Mouse (Mus musculus) adrenal gland, postnatal 14 days (tissue): ENCODE results near the gene Acy3. TPM values are rescaled to one million over a fixed set of nuclear protein-coding genes. Genes with fewer than 3 reads are reported as not detected.
A peak's percentile ranks its signal among the peaks of the same experiment; 100 is the strongest.
"Not testable (repeated sequence)": the region's sequence is repeated elsewhere in the genome, so short reads cannot be mapped to it uniquely, and the experiment has no call there.

Experiments
- DNase-seq: peaks from one replicate; pipeline ENCODE4 v3.0.0; 2021; ENCODE audit warnings: mixed read lengths
- total RNA-seq: library from RNA; stranded (reverse); gene quantifications from 2 replicates; pipeline ENCODE4 v1.2.3, GENCODE M21; 2021

Acy3 gene
- total RNA-seq, 1 experiment from 2014 or later: 31.1 TPM

- not testable (repeated sequence) for DNase-seq
These were observed 11.8 kb upstream of the Acy3 start for GRCm38 (mm10) chr19:3974608-3975007.

GRCm38 (mm10) chr19:3975866-3976265 lies 10.5 kb upstream of the Acy3 start:
- no peak for DNase-seq

DNA sequence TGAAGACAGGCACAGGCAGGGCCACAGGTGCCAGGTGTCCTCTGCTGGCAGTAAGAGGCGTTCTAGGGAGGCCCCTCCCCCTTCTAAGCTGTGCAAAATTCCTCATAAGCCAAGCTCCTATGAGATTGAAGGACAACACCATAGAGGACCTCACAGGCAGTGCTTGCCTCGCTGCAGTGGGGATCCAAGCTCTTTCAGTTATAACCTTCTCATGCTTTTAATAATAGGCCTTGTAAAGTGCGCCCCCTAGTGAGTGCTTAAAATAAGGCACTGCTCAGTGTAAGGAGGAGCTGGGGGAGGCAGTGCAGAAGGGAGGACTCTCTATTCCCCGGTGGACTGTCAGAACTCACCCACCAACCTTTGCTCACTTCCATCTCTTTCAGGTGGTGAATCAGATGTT lies 6.1 kb upstream of the Acy3 start:
- peak; percentile 91 for DNase-seq

- no peak for DNase-seq
These were observed 5.5 kb upstream of the Acy3 start for GRCm38 (mm10) chr19:3980917-3981316.

DNA sequence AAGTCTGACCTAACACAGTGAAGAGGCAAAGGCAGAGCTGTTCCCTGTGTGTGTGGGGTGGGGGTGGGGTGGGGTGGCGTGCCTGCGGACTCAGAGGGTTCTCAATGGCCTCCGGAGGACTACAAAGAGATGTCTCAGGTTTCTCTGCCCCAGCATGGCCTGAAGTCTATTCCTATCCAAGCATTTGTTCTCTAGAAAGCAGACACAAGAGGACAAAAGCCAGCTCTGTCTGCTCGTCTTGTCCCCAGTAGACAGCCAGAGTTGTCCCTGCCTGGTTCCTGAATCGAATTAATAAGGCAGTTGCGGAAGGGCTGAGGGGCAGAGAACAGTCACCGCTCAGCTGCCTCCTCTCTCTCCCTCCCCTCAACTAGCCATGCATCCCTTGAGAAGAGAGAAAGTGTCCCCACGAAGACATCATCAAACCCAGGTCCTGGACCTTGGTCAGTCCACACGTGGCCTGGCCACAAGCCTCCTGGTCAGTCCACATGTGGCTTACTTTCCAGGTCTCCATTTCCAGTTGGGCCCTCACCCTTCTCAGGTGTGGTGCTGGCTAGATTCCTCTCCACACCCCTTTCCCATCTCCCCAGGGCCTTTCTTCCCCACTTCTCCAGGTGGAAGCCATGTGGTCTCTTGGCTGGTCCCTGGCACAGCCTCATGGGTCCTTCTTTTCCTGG lies 2.7 kb upstream of the Acy3 start:
- no peak for DNase-seq

DNA sequence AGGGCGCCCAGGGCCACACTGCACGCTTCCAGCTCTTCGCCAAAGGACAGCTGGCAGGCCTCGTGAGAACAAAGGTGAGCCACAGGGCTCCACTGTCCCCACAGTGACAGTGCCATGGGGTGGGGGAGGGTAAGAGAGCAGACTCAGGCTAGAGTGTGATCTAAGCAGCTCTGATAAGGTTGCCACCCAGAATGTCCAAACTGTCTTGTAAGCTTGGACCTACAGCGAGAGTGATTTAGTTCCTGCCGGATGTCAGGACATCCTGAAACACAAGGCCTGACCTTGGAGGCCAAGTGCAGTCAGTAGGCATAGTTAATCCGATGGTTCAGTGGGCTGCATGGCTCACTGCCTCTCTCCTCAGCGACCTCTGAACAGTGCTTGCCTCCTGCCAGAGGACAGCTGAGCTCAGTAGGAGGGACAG lies 1.1 kb upstream of the Acy3 start:
- peak; percentile 89 for DNase-seq

- DNase-seq: no peak
These were observed 1.7 kb downstream of the Acy3 start for GRCm38 (mm10) chr19:3988066-3988465.

GRCm38 (mm10) chr19:3988750-3989149 lies 2.4 kb downstream of the Acy3 start:
- DNase-seq: no peak

GRCm38 (mm10) chr19:3990804-3991203 lies 4.4 kb downstream of the Acy3 start:
- no peak for DNase-seq

DNA sequence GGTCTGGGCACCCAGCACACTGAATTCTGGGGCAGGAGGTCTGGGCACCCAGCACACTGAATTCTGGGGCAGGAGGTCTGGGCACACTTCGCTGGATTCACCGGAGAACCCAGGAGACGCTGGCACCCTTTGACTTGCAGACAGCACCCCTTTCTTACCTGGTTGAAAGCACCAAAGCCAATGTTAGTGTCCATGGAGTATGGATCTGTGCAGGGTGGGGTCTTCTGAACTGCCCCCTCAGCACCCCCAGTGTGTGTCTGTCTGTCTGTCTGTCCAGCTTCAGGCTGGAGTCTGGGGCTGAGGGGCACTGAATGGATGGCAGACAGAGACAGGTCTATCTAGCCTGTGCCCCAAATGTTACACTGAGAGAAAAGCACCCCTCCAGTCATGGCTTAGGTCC lies 5.2 kb downstream of the Acy3 start:
- no peak for DNase-seq

DNA sequence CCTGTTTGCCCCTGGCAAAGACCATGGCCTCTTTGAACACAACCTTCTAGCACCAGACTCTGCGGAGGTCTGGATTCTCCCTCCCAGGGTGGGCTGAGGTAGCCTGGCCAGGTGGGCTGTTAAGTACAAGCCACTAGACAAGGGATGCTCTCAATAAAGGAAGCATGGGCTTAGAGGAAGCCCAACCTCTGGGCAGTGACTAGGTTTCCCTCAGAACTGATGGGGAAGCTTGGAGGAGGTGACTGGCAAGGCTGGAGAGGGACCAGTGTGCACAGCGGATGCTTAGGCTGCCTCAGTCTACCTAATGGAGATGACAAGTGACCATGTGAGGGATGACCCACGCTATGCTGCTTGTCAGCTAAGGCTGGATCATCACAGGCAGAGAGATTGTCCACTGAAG lies 5.6 kb downstream of the Acy3 start:
- no peak for DNase-seq

- no peak for DNase-seq
These were observed 6.0 kb downstream of the Acy3 start, which contains the start of gene Tbx10 for GRCm38 (mm10) chr19:3992416-3992815. TSS of gene Tbx10 (plus strand) at chr19:3992752.

- no peak for DNase-seq
These were observed 8.6 kb downstream of the Acy3 start for GRCm38 (mm10) chr19:3994932-3995331.

DNA sequence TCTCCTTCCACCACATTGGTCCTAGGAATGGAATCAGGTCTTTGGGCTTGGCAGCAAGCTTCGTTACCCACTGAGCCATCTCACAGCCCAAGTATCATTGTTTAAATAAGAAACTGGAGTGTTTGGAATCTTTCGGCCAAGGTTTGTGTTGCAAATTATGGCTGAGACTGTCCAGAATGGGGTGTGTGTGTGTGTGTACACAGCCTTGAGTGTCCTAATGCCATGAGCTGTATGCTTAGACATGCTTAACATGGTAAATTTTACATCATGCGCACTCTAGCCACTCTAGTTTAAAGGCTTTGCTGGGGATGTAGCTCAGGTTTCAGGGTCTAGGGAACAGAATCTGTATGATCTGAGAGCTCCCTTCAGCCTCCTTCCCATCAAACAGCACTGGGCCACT lies 9.1 kb downstream of the Acy3 start:
- DNase-seq: no peak

DNA sequence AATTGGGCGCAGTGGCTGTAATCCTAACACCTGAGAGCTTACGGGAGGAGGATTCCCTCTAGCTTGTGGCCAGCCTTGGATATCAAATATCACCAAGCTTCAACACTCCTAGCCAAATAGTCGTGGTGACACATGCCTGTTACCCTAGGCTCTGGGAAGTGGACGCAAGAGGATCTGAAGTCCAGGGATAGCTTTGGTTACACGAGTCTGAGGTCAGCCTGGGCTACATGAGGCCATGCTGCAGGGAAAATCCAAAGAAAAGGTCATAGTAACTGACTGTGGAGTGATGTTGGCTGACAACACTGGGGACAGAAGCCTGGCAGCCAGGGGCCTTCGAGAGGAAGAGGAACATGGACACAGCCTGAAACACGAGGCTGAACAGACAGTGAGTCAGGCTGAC lies 9.7 kb downstream of the Acy3 start:
- no peak for DNase-seq

DNA sequence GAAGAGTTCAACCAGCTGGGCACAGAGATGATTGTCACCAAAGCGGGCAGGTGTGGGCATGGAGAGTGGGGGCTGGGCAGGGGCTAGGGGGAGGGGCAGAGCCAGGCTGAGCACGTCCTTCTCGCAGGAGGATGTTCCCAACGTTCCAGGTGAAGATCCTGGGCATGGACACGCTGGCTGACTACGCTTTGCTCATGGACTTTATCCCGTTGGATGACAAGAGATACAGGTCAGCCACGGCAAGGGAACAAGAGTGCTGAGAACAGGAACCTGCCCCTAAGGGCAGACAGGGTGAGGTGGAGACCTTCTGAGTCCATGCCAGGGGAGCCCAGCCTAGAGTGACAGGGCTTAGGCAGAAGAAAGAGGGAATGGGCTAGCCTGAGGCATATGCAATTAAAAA lies 10.4 kb downstream of the Acy3 start:
- DNase-seq: no peak

GRCm38 (mm10) chr19:3997231-3997630 lies 10.9 kb downstream of the Acy3 start:
- DNase-seq: no peak

GRCm38 (mm10) chr19:3998335-3998734 lies 12.0 kb downstream of the Acy3 start:
- DNase-seq: no peak

GRCm38 (mm10) chr19:3999121-3999730 lies 12.9 kb downstream of the Acy3 start:
- no peak for DNase-seq

DNA sequence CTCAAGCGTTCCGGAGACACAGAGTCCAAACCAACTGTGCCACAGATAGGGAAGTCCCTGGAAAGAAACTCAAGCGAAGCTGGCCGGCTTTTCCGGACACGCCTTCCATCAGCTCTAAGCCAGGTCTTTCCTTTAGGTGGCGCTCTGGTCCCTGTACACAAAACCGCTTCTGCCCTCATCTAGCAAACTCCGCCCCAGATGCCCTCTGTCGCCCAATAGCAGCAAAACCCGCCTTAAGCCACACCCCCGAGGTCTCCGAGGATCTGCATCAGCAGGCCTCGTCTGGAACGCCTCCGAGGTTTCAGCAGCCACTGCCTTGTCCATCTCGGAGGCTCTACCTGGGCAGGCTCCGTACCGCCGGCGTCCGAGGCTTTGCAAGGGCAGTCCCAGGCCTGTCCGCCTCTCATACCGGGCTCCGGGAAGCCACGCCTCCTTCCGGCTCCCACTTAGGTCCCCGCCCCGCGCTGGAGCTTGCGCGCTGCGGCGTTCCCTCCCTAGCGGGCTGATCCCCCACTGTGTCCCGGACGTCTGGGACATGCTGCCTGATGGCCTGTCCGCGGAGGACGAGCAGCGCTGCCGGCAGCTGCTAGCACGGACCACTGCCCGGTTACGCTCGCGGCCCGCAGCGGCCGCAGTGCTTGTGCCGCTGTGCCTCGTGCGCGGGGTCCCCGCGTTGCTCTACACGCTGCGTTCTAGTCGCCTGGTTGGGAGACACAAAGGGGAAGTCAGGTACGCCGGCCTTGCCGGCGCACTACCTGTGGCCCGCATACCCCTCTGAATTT lies 13.9 kb downstream of the Acy3 start, which contains the start of the genes Nudt8 and Gm49405:
TSS of gene Nudt8 (plus strand) at position 462 of the 782 bp plus-strand sequence.
TSS of gene Gm49405 (plus strand) at position 508 of the 782 bp plus-strand sequence.
- DNase-seq: peak; percentile 96

DNA sequence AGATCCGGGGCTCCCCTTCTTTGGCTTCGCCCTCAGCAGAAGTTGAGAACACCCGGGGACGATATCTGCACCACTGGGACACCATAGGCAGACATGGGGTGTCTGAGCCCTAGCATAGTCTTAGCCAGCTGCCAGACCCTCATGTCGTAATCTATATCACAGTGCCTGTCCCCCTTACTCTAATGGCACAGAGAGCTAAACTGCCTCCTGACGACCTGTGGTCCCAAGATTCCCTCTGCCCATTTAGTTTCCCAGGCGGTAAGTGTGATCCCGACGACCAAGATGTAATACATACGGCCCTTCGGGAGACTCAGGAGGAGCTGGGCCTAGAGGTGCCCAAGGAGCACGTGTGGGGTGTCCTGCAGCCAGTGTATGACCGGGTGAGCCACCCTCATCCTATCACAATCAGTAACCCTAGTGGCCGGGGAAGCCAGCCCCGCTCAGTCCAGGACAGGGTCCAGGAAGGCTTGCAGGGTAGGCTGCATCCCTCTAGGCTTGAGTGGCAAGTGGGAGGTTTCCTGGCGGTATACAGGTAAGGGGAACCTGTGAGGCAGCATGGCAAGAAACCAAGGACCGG lies 14.7 kb downstream of the Acy3 start:
- DNase-seq: no peak

GRCm38 (mm10) chr19:4001752-4002151 lies 15.4 kb downstream of the Acy3 start:
- DNase-seq: no peak

DNA sequence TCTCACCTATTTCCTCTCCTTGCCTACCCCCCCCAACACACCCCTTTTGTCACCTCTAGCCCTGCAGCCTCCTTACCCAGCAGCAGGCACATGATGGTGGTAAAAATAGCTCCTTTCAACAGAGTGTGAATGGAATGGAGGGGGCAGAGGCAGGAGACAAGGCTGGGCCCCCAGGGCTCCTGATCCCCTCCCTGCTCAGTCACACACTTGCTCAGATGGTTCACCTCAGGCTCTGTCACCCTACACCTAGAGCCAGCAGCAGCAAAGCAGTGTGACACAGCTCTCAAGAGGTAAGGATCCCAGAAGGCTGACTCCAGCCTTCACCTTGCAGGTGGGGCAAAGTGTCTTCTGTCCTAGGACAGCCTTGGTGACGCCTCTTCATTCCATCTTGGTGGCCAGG lies 16.7 kb downstream of the Acy3 start, which contains the start of gene Doc2g:
TSS of gene Doc2g (plus strand) at position 202 of the 400 bp plus-strand sequence.
- DNase-seq: no peak
